Mouse (Mus musculus) stomach, postnatal 0 days (tissue): ENCODE measurements around the gene Casp14.

Experiments
- CTCF ChIP-seq: IDR thresholded peaks from 2 replicates; pipeline ENCODE4 v1.5.1; 2016; ENCODE audit warnings: antibody characterized with exemption, low read depth, mild to moderate bottlenecking, moderate library complexity
- EP300 ChIP-seq: optimal IDR thresholded peaks from 2 replicates; pipeline ENCODE3; 2016; ENCODE audit warnings: antibody characterized with exemption

GRCm38 (mm10) chr10:78765570-78765969, 47.5 kb upstream of the Casp14 start:
- TF ChIP-seq CTCF: no peak
- no peak for TF ChIP-seq EP300
